ENCODE assay signal across 18 mouse cellular contexts in genomic region chr2:119461028-119461427, GRCm38 (mm10). TPM values are rescaled to one million over a fixed set of nuclear protein-coding genes. Genes with fewer than 3 reads are reported as not detected.
DNase-seq lines count a peak whose midpoint lies in the region; ATAC-seq and TF ChIP-seq lines count a peak whose summit lies in the region.
"Had no signal": no experiment of that assay in that cellular context is flagged by ENCODE, and none has a peak within 500 bp of the region (broad histone marks: within the 10 kb centered on the region; RNA-seq: fewer than 3 reads in every experiment).

No protein-coding gene starts in this region.

- H3K4me3 ChIP-seq in gastrocnemius, adult 2 months: no peak overlapping the region
- no peak overlapping the region for H3K4me3 ChIP-seq in lung, embryonic 14.5 days (ENCODE audit: low read depth, low read length)
- H3K4me3 ChIP-seq: embryonic facial prominence, embryonic 12.5 days; heart, embryonic 12.5 days; liver, embryonic 12.5 days; midbrain, embryonic 13.5 days had no signal

- H3K27ac ChIP-seq in gastrocnemius, adult 2 months: no peak overlapping the region
- no peak overlapping the region for H3K27ac ChIP-seq in lung, embryonic 14.5 days (ENCODE audit: low read depth)
- H3K27ac ChIP-seq: embryonic facial prominence, embryonic 12.5 days; liver, embryonic 12.5 days; midbrain, embryonic 13.5 days had no signal

- DNase-seq in gastrocnemius, adult 2 months: no peak
- DNase-seq in gastrocnemius, adult 8-10 months (ENCODE audit: low spot score in 2 of 2): no peak
- peak; percentile 31 for DNase-seq in lung, embryonic 14.5 days
- no peak for DNase-seq in lung, postnatal 10 days
- peak; percentile 81 for DNase-seq in R1 (ENCODE audit: low read depth, low spot score)
- DNase-seq in retina, postnatal 1 day: peak; percentile 3
- no peak for DNase-seq in kidney, postnatal 14 days
- DNase-seq in Muller cell, postnatal 12 days (ENCODE audit: inconsistent ontology term): no peak
- DNase-seq: B cell, adult 2 months; cerebellum, adult 18-20 months; gastrocnemius, postnatal 36 days; heart, postnatal 36 days; kidney, postnatal 10 days; lung, postnatal 36 days had no signal

- no peaks in the 10 kb centered on the region for H3K9me3 ChIP-seq in lung, embryonic 14.5 days (ENCODE audit: low read depth, low read length)
- H3K9me3 ChIP-seq: embryonic facial prominence, embryonic 12.5 days; heart, embryonic 12.5 days; liver, embryonic 12.5 days; midbrain, embryonic 13.5 days had no signal

- H3K4me2 ChIP-seq in lung, embryonic 14.5 days: no peak overlapping the region
- H3K4me2 ChIP-seq: embryonic facial prominence, embryonic 12.5 days; heart, embryonic 12.5 days; liver, embryonic 12.5 days; midbrain, embryonic 13.5 days had no signal

- ATAC-seq in lung, embryonic 14.5 days (ENCODE audit: insufficient read depth): no peak
- ATAC-seq: liver, embryonic 12.5 days; midbrain, embryonic 13.5 days had no signal

- peak; percentile 47 for TF ChIP-seq CTCF in gastrocnemius, adult 2 months (IDR thresholded peaks at IDR 0.05)
- peak; percentile 41; the same call in 1 of the 2 replicates for TF ChIP-seq CTCF in lung, embryonic 14.5 days (IDR thresholded peaks at IDR 0.05; ENCODE audit: low read depth)

- H3K4me1 ChIP-seq in lung, embryonic 14.5 days (ENCODE audit: insufficient read depth): no peaks in the 10 kb centered on the region
- H3K4me1 ChIP-seq: midbrain, embryonic 13.5 days had no signal

- intact Hi-C loops in gastrocnemius, adult 2 months (cut with DNase I): no loop called here

- WGBS in lung, embryonic 14.5 days: 91% methylated on average over 3 of the region's 3 CpGs

- H3K36me3 ChIP-seq in lung, embryonic 14.5 days (ENCODE audit: insufficient read depth): peaks cover 23% of the 10 kb centered on the region; the same call in 1 of the 2 replicates

- H3K9ac ChIP-seq in lung, embryonic 14.5 days: no peak overlapping the region
- H3K9ac ChIP-seq: embryonic facial prominence, embryonic 12.5 days; heart, embryonic 12.5 days; liver, embryonic 12.5 days; midbrain, embryonic 13.5 days had no signal

- no peaks in the 10 kb centered on the region for H3K27me3 ChIP-seq in lung, embryonic 14.5 days (ENCODE audit: insufficient read depth, low read length)
- H3K27me3 ChIP-seq: embryonic facial prominence, embryonic 12.5 days; heart, embryonic 12.5 days; liver, embryonic 12.5 days; midbrain, embryonic 13.5 days had no signal

RNA-seq across cellular contexts. Expression of gene Ino80, which starts 16.5 kb away (rescaled TPM):
- 10 to 100 TPM; 11.5 to 14.8 TPM for total RNA-seq in gastrocnemius, adult 2 months (2021)
- 10 to 100 TPM; 11.8 to 15.7 (median 12.6) TPM for total RNA-seq in gastrocnemius, adult 8-10 months (2022)
- 6.7 and 6.9 TPM in 2 replicates for polyA plus RNA-seq in lung, embryonic 14.5 days (2014; fragmentation: Nextera tagmentation; extraction: Ambion mirVana)

Comparison
In these comparisons a context has a peak if more than half of its experiments do, and no peak if none do; other contexts are left out.
1. DNase-seq: peak in lung, embryonic 14.5 days (single experiment), R1 (single experiment) and retina, postnatal 1 day (single experiment); none in gastrocnemius, adult 2 months (single experiment), gastrocnemius, adult 8-10 months (0 of 2), lung, postnatal 10 days (single experiment), kidney, postnatal 14 days (single experiment) and Muller cell, postnatal 12 days (single experiment).